Mouse (Mus musculus) embryonic fibroblast, embryonic 13.5 days (primary cell): Measurements from ENCODE around the gene Gm12166.

Experiments
- CTCF ChIP-seq: IDR thresholded peaks from 2 replicates; pipeline ENCODE4 v1.5.1; 2011; ENCODE audit warnings: mild to moderate bottlenecking, control low read depth, low read length, moderate library complexity, borderline replicate concordance; ENCODE audit not compliant: insufficient read depth
- POLR2A ChIP-seq: IDR thresholded peaks from 2 replicates; pipeline ENCODE4 v1.6.1; 2011; ENCODE audit warnings: low read depth, mild to moderate bottlenecking, control low read depth, low read length, moderate library complexity

DNA sequence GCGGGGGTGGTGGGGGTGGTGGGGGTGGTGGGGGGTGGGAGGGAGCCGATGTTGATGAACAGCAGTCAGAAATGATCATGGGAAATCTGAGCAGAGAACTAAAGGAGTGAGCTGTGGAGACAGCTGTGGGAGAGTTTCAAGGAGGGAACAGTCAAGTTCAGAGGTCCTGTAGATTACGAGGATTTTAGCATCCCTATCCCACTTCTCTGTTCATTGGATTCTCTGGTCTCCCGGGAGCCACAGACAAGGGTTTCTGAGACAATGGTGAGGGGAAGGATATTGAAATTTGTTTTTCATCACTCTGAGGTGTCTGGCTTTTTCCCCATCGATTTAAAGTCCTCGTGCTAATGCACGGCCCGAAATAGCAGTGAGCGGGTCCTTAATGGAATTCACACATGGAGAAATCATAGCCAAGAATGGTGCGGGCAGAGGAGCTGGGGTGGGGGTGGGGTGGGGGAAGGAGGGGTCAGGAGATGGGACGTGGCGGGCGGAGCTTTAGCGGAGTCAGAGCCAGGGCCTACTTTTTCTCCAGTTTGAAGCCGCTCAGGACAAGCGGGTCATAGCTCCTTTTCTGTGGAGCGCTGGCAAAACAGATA is 17.4 kb upstream of the Gm12166 start:
- TF ChIP-seq CTCF (no peak), POLR2A (no peak)
